Mouse (Mus musculus) layer of hippocampus, postnatal 10 days (tissue): ENCODE results near the gene Ccdc24. TPM values are rescaled to one million over a fixed set of nuclear protein-coding genes. Genes with fewer than 3 reads are reported as not detected.

ENCODE experiments used
- DNase-seq, 2 experiments: peaks; one replicate each; pipeline ENCODE4 v3.0.0; 2021; ENCODE audit warnings: low spot score in 2 of 2
- total RNA-seq, 2 experiments: library from RNA; stranded (reverse); gene quantifications; 2 replicates each; pipeline ENCODE4 v1.2.3; 2021

Ccdc24 gene
- total RNA-seq, 2 experiments from 2014 or later: 1.8 to 2.0 TPM

DNA sequence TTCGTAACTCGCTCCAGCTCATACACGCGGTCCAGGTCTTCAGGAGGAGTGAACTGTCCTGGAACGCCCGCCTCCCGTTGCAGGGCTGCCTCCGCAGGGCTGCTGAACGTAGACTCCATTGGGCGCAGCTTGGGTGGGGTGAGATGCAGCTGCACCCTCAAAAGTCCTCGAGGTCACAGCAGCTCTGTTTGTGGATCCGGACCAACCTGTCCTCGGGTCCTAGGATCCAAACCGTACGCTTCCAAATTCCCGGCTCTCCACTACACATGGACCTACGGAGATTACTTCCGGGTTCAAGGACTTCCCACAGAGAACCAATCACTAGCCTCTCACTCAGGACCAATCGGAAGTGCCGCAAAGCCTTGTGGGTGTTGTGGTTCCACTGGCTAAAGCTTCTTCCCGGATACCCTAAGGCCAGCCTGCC is 19.4 kb upstream of the Ccdc24 start, which contains the start of gene Dph2:
Gene Dph2 (minus strand): TSS at position 295 of the 424 bp plus-strand sequence.
- DNase-seq: peak; percentile 66 to 75

DNA sequence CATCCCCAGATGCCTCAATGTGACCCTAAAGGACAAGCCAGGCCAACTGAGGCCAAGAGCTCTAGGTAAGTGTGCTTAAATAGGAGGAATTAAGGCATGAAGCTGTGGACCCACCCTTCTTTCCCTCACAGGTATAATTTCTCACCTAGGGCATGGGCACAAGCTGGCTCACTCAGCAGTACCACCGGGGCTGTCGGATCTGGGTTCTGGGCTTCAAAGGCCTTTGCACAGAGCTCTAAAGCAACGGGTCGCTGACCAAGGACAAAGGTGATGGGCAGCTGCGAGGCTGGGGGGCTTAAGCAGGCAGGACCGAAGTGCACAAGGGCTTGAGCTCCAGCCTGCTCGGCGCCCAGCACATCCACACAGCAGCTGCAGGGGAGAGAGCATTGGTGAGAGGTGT is 18.4 kb upstream of the Ccdc24 start:
- no peak for DNase-seq

DNA sequence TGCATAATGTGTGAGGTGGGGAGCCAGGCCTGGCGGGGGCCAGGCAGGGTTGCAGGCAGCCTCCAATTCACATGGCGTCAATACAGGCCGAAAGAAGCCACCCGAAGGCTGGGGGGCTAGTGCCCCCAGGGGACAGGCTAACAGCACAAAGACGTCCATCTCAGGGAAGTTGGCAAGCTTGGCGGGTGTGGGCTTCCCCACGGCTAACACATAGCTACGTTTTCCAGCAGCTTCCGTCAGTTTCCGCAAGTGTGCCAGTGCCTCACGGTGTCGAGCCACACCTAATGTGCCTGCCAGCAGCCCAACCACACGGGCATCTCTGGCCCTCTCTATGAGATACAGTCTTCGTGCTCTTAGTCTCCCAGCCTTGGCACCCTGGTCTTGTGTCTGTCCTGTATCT is 17.7 kb upstream of the Ccdc24 start:
- no peak for DNase-seq

DNA sequence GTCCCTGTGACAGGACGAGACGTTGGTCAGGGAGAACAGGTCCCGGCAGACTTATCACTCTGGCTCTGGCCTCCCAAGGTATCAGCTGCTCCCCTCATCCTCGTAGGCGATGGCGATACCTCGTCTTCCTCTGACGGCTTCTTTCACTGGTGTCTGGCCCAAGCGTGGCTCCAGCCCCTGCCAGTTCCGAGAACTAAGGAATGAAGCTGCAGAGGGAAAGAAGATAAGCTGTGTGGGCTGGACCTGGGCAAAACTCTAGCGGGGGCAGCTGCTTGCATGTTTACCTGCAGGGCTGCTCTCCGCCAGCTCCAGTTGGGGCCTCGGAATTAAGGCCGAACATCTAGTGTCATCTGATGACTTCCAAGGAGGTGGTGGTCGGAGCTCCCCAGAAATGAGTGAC is 17.1 kb upstream of the Ccdc24 start:
- DNase-seq: no peak

DNA sequence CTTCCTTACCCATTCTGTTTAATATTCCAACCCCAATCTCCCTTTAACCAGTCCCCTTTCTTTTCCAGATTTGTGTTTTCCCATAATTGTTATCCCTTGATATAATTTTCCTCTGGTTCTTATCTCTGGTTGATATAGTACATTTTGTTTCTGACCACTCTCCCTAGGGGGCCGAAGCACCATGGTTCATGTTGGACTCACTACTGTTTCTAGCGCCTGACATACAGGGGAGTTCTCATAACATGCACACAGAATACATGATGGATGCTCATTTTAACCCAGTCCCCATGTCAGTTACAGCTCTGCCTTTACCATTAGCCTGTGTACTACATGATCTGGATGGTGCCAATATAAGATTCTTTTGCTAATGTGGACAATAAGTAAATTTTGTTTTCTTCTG is 15.6 kb upstream of the Ccdc24 start:
- no peak for DNase-seq

DNA sequence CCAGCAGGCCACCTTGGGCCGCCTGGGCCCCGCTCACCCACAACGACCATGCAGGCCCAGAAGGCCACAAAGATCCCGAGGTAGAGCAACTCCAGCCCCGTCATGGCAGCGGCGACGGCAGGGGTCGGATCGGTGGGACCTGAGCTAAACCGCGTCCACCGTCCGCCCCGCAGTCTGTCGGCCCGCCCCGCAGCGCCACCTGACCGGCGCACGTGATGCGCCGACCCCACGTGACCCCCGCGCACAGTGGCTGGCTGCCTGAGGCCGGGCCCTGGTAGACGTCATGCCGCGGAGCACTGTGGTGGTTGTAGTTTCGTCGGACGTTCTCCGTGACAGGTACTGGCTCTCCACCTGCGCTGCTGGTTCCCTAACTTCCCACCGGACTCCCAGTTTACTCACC is 14.8 kb upstream of the Ccdc24 start, which contains the start of gene Atp6v0b:
Gene Atp6v0b (minus strand): TSS at position 201 of the 400 bp plus-strand sequence.
- DNase-seq: peak; percentile 94 to 97

DNA sequence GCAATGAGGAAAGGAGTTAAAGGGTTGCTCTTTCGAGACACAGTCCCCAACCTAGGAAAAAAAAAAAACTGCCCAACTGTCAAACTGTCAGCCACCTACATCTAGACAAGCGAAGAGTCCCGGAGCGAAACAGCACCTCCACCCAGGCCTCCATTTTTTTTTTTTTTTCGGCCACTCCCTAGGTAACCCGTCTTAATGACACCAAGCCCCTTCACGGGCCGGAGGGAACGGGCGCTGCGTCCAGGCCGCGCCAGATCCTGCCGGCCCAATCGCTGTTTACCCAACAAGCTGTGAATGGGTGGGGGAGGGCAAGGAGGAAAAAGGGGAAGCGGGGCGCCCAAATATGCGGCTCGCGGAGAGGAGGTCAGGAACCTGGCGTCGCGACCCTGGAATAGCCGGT is 14.3 kb upstream of the Ccdc24 start:
- no peak for DNase-seq

DNA sequence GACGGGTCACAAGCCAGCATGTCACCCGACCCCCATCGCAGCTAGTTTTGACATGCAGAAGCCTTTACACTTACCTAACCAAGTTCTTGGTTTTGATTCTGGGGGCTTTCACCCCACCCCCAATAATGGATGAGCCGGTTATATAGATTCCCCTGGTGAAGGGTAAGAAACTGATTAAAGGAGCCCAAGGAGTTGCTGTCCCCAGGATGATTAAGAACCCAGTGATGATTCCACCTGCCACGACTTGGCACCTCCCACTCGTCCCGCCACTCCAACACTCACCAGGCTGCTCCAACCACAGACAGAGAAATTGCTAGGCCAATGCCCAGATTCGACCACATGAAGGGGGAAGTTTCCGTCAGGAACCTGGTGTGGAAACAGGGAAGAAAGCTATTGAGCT is 13.6 kb upstream of the Ccdc24 start:
- no peak for DNase-seq

DNA sequence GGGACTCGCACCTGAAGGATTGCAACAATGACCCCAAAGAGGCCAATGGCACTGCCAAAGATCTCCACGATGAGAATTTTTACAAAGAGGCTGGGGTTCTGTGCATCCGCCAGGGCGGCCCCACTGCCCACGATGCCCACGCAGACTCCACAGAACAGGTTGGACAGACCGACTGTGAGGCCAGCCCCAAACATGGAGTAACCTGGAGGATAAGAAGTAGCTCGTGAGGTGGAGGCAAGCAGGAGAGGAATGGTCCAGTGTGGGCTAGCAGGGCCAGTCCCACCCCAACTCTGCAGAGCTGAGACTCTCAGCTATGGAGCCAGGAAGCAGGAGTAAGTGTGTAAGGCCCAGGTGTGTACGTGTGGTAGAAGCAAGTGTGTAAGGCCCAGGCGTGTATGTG is 12.7 kb upstream of the Ccdc24 start:
- no peak for DNase-seq

DNA sequence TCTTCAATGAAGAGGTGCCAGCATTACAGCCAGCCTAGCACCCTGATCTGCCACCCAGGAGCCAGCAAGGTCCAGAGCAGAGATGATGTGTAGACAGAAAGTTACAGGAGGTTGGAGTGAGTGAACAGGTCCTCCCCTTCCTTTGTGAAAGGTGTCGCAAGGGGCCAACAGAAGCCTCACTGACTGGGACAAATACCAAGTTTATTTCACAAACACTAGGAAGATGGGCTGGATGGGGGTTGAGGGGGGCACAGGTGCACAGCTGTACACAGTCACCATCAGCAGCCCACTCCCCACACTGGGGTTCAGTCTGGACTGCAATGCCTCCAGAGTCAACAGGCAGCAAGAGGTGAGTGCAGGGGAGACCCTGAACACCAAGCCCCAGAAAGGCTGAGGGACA is 11.8 kb upstream of the Ccdc24 start:
- DNase-seq: no peak

DNA sequence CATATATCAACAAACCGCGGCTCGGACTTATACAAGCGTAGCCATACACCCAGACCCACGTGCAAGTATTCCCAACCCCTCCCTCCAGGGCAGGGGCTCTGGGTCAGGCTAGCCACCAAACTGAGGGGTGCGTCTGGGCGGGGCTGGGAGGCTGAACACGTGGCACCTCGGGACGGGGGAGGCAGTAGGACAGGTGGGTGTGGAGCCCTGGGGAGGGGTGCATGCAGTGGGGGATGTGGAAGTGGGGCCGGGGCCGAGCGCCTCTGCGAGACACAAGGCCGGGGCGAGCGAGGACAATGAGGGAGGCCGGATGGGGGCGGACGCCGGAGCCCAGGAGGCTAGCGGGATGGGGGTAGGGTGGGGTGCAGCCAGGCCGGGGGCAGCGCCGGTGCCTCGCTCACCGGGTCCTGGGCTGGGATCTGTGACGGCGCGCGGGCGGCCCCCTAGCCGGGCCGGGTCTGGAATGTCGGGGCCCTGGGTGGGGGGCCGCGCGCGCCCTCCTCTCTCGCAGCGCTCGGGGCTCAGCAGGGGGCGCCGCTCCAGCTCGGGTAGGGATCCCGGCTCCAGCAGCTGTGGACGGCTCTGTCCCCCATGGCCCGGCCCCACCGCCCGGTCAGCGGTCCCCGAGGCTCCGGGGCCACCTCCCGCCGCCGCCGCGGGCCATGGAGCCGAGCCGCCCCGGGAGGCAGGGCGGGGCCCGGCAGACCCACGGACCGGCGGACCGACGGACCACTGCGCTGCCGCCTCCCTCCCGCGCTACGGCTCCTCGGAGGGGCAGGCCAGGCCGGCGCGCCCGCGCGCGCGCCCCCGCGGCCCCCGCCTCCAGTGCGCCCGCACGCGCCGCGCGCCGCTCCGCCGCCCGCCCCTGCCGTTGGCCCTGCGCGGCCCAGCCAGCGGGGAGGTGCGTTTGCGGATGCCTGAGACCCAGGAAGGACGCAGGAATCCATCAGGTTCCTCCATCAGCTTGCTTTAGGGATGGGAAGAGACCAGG is 10.6 kb upstream of the Ccdc24 start, which contains the start of gene B4galt2:
Gene B4galt2 (minus strand): TSS at position 787 of the 991 bp plus-strand sequence.
- peak; percentile 70 to 82 for DNase-seq

DNA sequence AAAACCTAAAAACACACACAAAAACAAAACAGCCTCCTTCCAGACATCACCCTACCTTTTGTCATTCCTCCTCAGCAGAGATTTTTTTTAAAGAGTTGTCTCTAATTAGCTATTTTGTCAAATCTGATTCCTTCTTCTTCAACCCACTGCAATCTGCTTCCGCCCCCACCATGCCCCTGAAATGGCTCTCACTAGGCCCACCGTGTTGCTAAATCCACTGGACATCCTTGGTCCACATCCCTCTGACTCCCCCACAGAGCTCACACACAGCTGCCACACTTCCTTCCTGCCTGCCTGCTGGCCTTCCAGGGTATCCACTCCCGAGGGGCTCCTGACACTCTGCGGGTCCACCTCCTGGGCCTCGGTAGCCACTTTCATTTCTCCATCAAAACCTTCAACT is 6.3 kb upstream of the Ccdc24 start:
- no peak for DNase-seq

DNA sequence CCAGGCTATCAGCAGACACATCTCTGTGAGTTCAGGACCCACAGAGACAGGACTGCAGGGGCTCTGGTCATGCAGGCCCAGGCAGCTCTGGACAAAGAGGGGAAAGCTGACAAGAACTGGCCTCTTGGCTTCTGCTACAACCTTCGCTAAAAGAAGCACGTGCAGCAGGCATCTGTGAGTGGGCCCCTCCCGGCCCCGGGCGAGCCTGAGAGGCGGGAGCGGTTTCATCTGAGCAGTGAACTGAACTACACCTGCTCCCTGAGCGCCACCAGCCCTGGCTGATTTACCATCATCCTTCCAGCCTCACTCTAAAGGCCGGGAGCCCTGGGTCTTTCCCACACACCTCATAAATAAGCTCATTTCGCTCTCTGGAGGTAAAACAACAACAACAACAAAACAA is 5.9 kb upstream of the Ccdc24 start:
- DNase-seq: no peak

DNA sequence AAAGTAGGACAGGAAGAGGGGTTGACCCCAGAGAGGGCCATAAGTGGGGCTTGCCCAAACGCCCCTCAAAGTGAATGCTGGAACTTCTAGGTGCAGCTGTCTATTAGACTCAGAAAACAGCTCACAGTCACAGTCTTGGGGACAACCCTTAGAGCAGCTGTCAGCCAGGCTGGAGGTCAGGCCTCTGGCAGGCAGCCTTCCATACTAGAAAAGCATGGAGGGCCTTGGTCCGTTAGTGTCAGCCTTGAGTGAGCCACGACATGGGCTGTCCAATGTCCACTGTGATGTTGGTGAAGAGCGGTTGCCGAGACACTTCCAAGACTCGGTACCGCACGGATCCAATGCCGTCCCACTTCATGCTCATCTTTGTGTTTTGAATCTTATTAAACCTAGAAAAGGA is 1.3 kb upstream of the Ccdc24 start:
- no peak for DNase-seq

DNA sequence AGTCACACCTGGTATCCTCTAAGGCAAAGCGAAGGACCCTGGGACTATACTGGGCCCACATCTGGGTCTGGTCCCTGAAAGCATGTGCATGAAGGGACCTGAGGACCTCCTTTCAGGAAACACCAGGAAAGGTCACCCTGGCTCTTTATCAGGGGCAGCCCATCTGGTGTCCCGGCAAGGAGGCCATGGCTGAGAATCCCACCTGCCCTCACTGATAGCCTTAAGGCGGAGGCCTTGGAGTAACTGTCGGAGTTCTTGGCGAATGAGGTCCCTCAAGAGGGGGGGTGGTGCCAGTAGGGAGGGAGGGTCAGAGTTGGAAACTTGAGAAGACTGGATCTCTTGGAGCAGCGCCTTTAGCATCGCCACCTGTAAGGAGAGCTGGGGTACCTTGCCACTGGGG is 570 bp downstream of the Ccdc24 start:
- DNase-seq: no peak

DNA sequence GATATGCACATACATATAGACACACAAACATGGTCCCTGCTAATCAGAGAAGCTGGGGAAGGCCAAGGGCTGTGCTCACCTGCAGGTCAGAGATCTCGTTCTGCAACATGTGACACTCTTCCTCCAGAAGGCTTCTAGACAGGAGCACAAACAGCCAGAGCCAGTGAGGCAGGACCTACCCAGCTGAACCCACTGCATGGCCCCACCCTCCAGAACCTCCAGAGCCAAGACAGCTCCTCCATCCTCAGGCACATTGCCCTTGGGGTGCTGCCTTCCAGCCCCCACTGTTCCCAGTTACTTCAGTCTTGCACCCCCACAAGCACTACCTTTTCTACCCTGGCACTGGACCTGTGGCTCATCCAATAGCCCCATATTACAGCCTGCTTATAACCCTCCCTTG is 1.9 kb downstream of the Ccdc24 start:
- no peak for DNase-seq

DNA sequence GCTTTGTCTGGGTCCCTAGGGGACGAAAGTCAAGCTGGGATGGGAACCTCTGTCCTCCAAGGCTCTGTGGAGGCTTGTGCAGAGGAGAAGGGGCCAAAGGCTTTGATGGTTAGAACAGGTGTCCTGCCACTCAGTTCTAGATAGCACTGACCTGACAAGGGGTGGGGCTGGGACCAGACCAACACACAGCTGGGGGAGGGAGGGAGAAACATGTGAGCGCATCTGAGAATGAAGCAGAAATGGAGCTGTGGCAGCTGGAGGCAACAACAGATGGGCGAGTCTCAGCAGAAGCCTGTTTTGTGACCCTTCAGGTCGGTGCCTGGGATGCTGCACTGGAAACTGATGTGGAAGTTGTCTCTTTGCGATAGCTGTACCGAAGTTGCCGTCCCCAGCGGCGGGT is 3.0 kb downstream of the Ccdc24 start:
- DNase-seq: no peak

DNA sequence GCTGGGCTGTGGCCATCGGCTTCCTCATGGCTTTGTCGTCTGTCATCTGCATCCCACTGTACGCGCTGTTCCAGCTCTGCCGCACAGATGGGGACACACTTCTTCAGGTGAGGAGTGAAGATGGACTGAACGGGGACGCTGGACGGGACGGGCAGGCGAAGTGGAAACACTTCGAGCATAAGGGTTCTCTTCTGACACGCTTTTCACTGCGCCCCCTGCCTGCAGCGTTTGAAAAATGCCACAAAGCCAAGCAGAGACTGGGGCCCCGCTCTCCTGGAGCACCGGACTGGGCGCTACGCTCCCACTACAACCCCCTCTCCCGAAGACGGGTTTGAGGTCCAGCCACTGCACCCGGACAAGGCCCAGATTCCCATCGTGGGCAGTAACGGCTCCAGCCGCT is 4.5 kb downstream of the Ccdc24 start:
- DNase-seq: peak; percentile 76 to 80

DNA sequence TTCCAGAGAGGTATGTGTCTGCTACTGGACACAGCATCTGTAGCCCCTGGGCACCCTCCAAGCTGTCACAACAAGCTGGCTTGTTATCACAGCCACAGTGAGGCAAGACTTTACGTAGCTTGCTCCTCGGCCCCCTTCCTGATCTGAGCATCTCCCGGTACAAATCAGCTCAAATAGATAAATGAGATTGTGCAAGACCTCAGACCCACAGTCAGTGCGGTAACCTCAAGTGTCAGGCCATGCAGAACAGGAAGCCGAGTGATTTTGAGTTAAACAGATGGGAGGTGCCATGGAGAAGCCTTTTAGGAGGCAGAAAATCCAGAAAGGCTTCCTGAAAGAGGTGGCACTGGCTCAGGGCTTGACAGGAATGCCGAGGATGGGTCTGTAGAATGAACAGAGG is 5.4 kb downstream of the Ccdc24 start:
- no peak for DNase-seq

DNA sequence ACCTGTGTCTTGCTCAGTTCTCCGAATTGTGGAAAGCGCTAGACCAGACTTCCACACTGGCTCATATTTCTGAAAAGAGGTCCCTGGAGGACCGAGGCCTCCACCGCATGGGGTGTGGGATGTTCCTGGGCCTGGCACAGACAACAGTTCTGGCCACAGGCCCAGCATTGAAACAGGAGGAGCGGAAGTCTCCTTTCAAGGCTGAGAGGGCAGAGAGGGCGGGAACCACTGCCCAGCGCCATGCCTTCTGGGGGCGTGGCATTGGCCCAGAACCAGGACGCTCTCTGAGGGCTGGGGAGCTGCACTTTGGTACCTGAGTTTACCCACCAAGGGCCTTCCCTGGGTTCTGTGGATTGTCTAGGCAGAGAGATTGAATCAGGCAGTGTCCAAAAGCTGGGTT is 6.3 kb downstream of the Ccdc24 start:
- peak; percentile 35 to 50 for DNase-seq

DNA sequence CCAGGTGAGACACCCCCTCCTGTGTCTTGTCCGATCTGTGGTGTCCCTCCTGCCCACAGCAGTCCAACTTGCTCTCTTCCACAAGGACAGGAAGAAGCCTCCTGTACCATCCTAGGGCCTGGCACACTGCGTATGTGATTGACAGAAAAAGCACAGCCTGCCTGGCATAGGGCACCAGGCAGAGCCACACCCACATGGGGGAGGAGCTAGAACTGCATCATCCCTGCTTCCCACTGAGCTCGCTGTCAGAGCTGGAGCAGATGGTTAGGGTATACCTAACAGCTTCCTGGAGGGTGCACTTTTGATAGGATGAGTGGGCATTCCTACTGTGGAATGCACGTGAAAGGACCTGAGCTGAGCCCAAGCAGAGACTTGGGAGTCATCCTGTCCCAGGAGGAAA is 9.5 kb downstream of the Ccdc24 start:
- peak; percentile 60 to 64 for DNase-seq

DNA sequence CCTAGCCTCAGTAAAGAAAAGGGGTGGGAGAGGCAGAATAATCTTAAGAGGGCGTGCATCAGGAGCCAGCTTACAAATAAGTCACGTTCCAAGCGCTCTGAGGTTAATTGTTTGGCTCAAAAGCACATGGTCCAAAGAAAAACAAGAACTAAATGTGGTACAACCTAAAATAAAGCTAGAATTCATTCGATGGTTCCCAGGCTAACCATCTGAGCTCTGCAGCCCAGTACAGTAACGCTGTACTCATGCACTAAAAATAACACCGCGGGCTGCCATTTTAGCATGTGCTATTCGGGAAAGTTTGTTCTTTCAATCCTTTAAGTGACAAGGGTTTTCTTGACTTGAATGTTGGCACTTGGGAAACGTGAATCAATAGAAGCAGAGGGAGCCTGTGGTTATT is 11.8 kb downstream of the Ccdc24 start:
- DNase-seq: no peak

DNA sequence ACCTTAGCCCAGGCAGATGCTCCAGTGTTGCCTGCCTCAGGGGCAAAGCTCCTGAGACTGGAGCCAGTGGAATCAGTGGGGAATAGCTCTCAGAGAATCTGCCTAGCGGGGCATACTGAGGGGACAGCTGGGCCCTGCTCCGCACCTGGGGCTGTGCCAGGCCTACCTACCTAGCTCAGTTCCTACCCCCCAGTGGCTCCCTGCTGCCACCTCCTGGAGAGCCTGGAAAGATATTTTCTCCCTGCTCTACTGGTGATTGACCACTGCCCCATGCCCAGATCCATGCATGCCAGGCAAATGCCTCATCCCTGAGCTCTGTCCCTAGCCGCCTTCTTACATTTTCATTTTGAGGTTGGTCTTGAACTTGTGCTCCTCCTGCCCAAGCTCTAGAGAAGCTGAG is 13.6 kb downstream of the Ccdc24 start:
- peak; percentile 80 to 84 for DNase-seq
